Mouse (Mus musculus) neural tube, embryonic 12.5 days (tissue): ENCODE data around the gene Tlr2. TPM values are rescaled to one million over a fixed set of nuclear protein-coding genes. Genes with fewer than 3 reads are reported as not detected.

ENCODE experiments used
- polyA plus RNA-seq: library from polyadenylated mRNA; unstranded; fragments of >200 nt; fragmentation: Nextera tagmentation; extraction: Ambion mirVana; gene quantifications from 2 replicates; pipeline ENCODE4 v1.2.1, GENCODE M21; 2016

Tlr2 gene
- polyA plus RNA-seq, 1 experiment from 2014 or later: 1.7 TPM

Other genes starting within 250 kb of the Tlr2 start
- gene Sfrp2, start 75.4 kb downstream of the Tlr2 start, polyA plus RNA-seq: 116 and 133 TPM in 2 replicates
- gene Tmem131l, start 198.4 kb upstream of the Tlr2 start, polyA plus RNA-seq: 84.7 and 90.8 TPM in 2 replicates